Mouse (Mus musculus) kidney, adult 8-10 months (tissue): ENCODE measurements around the gene Zfp324.

Experiments
- DNase-seq, 2 experiments: peaks; one replicate each; pipeline ENCODE4 v3.0.0; 2022

Gene Zfp324

GRCm38 (mm10) chr7:12970906-12971305, 5.3 kb downstream of the Zfp324 start:
- no peak for DNase-seq

- peak; percentile 98 to 99 for DNase-seq
Measured at GRCm38 (mm10) chr7:12977682-12978389, 12.2 kb downstream of the Zfp324 start, which contains the start of gene Zfp446. Gene Zfp446 (plus strand): TSS chr7:12977848.

GRCm38 (mm10) chr7:12978931-12979722, 13.5 kb downstream of the Zfp324 start:
- peak in 1 of 2 experiments; percentile 16 for DNase-seq

GRCm38 (mm10) chr7:12979776-12980175, 14.1 kb downstream of the Zfp324 start:
- DNase-seq, result no peak

GRCm38 (mm10) chr7:12980291-12980690, 14.7 kb downstream of the Zfp324 start:
- no peak for DNase-seq

- no peak for DNase-seq
Measured at GRCm38 (mm10) chr7:12985724-12986123, 20.1 kb downstream of the Zfp324 start.

- DNase-seq, result no peak
Measured at GRCm38 (mm10) chr7:12986906-12987305, 21.3 kb downstream of the Zfp324 start.

- no peak for DNase-seq
Measured at GRCm38 (mm10) chr7:12987409-12988189, 22.0 kb downstream of the Zfp324 start.

GRCm38 (mm10) chr7:12992222-12992621, 26.6 kb downstream of the Zfp324 start:
- peak in 1 of 2 experiments; percentile 28 for DNase-seq

GRCm38 (mm10) chr7:12993148-12993547, 27.5 kb downstream of the Zfp324 start:
- no peak for DNase-seq

- DNase-seq, result no peak
Measured at GRCm38 (mm10) chr7:12995862-12996261, 30.2 kb downstream of the Zfp324 start.

GRCm38 (mm10) chr7:12997230-12997629, 31.6 kb downstream of the Zfp324 start:
- DNase-seq, result no peak

GRCm38 (mm10) chr7:12998053-12998452, 32.4 kb downstream of the Zfp324 start, which contains the start of gene Slc27a5:
Gene Slc27a5 (minus strand): TSS chr7:12998192.
- DNase-seq, result no peak

- DNase-seq, result no peak
Measured at GRCm38 (mm10) chr7:12998851-12999250, 33.2 kb downstream of the Zfp324 start, which contains the start of gene Trim28. Gene Trim28 (plus strand): TSS chr7:12999114.

GRCm38 (mm10) chr7:13001584-13001983, 35.9 kb downstream of the Zfp324 start:
- DNase-seq, result no peak

- DNase-seq, result no peak
Measured at GRCm38 (mm10) chr7:13003380-13003779, 37.7 kb downstream of the Zfp324 start.

GRCm38 (mm10) chr7:13006011-13006410, 40.4 kb downstream of the Zfp324 start:
- no peak for DNase-seq

- DNase-seq, result no peak
Measured at GRCm38 (mm10) chr7:13006531-13006930, 40.9 kb downstream of the Zfp324 start.

GRCm38 (mm10) chr7:13007341-13008092, 41.9 kb downstream of the Zfp324 start:
- no peak for DNase-seq

- peak; percentile 94 to 95 for DNase-seq
Measured at GRCm38 (mm10) chr7:13009143-13010004, 43.7 kb downstream of the Zfp324 start.
